Mouse (Mus musculus) spleen, postnatal 4 days (tissue): ENCODE results near the gene Col26a1.
"Not testable (repeated sequence)": the region's sequence is repeated elsewhere in the genome, so short reads cannot be mapped to it uniquely, and the experiment has no call there.

ENCODE experiments used
- DNase-seq, 2 experiments: peaks; one replicate each; pipeline ENCODE4 v3.0.0; 2022; ENCODE audit warnings: low spot score in 2 of 2

The Col26a1 gene

GRCm38 (mm10) chr5:136753176-136753575 is 129.8 kb downstream of the Col26a1 start:
- peak in 1 of 2 experiments; percentile 19 for DNase-seq

DNA sequence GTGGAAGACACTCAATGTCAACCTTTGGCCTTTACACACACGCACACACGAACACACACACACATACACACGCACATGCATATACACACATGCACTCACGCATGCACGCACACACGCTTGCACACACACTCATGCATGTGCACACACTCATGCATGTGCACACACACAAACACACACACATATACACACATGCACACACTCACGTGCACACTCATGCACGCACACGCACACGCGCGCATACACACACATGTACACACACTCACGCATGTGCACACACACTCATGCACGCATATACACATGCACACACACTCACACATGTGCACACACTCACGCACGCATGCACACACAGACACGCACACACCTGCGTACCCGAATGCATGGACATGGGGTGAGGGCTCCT is 130.9 kb downstream of the Col26a1 start:
- no peak for DNase-seq

GRCm38 (mm10) chr5:136746596-136746995 is 136.4 kb downstream of the Col26a1 start:
- no peak for DNase-seq

- no peak for DNase-seq
Observed at GRCm38 (mm10) chr5:136738918-136739317, 144.1 kb downstream of the Col26a1 start.

DNA sequence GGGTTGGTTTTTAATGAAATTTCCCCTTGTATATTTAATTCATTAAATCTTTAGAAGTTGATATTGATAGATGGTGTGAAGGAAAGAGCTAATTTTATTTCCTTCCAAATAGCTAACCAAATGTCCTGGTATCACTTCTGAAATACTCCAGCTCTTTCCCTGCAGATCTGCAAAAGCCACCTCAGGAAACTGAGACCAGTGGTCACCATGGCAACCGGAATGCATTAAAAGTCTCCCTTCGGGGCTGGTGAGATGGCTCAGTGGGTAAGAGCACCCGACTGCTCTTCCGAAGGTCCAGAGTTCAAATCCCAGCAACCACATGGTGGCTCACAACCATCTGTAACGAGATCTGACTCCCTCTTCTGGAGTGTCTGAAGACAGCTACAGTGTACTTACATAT is 156.7 kb downstream of the Col26a1 start:
- not testable (repeated sequence) for DNase-seq

- DNase-seq, result no peak
Observed at GRCm38 (mm10) chr5:136721596-136721995, 161.4 kb downstream of the Col26a1 start.

DNA sequence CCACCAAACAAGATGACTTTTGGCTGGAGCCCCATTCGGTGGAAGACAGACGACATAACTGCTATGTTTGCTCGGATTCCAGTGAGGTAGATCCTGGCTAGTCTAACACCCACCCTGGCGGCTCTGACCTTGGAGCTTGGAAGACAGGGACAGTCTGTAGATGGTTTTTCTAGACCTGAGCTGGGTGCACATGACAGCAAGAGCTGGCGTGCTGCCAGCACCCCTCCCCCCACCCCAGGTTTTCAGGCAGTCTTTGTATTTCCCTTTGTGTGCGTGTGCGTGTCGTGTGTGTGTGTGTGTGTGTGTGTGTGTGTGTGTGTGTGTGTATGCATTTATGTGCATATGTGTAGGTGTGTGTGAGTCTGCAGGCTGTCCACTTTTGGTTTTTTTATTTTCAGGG is 164.4 kb downstream of the Col26a1 start:
- no peak for DNase-seq

DNA sequence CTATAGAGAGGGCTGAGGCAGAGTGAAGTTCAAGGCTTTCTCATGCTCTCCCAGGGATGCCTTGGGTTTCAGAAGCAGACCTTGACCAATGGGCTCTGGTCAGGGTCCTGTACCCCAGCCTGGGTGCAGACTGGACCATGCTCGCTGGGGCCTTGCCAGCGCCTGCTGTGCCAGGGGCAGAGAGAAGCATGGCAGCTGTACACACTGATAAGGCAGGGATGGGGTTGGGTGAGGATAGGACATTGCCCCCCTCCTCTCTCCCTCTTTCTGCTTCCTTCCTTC is 165.5 kb downstream of the Col26a1 start:
- DNase-seq, result no peak

DNA sequence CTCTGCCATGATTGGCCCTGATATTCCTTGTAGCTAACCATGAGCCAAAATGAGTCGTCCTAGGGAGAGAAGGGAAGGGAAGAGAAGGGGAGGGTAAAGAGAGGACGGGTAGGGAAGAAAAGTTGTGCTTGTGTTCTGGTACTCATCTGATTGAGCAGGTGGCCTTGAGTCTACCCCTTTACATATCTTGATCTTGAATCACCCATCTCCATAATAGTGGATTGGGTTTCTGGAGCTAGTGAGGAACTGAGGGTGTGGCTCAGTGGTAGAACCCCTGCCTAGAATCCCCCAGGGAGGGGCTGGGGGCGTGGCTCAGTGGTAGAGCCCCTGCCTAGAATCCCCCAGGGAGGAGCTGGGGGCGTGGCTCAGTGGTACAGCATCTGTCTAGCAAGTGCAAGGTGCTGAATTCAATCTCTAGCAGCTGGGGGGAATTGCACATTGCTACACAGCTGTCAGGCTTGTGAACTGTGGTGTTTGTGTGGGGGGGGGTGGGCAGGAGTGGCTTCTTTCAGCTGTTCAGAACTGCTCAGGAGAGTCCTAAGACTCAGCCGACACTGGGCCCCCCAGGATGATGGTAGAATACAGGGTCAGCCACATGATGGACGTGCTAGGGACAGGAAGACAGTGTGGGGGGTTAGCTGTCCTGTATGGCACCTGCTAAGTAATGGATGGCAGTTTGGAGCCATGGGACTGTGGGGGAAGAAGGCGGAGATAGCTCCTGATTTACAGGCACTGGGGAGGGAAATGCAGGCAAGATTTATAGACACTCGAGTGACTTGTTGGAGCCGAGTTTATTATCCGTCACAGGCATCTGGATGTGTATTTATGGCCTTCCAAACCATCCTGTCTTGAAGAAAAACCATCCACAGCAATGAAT is 166.1 kb downstream of the Col26a1 start:
- DNase-seq, result no peak

GRCm38 (mm10) chr5:136714879-136715278 is 168.1 kb downstream of the Col26a1 start:
- DNase-seq, result peak; percentile 52 to 83

GRCm38 (mm10) chr5:136714232-136714875 is 168.7 kb downstream of the Col26a1 start:
- no peak for DNase-seq

DNA sequence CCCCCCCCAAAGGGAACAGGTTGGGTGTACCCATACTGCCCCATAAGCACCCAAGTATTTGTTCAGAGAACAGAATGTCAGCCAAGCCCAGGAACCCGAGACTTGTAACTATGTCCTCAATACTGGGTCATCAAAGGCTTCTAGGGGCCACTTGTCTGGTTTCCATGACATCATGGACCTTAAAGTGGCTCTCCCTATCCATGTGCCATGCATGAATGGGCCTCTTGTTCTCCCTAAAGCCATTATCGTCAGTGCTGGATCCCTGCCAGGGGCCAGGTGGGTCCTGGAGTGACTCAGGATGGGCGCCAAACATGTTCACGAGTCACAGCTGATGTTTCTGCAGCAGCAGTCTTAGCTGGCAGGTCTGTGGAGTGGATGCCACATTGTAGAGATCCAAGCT is 172.3 kb downstream of the Col26a1 start:
- DNase-seq, result no peak

DNA sequence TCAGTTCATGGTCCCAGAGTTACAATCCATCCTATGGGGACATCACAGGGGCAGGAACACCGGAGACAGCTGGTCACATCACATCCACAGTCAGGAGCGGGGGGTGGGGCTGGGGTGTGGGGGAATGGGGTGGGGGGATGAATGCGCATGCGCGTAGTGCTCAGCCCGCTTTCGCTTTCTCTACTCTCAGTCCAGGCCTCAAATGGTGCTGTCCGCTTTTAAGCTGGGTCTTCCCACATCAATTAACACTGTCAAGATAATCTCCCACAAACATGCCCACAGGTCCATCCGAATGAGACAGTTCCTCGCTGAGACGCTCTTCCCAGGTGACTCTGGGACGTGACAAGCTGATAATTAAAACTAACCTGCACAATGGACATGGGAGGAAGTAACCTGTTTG is 174.9 kb downstream of the Col26a1 start:
- no peak for DNase-seq

- peak; percentile 64 to 88 for DNase-seq
Observed at GRCm38 (mm10) chr5:136706803-136707202, 176.2 kb downstream of the Col26a1 start.

GRCm38 (mm10) chr5:136705532-136705931 is 177.5 kb downstream of the Col26a1 start:
- no peak for DNase-seq

DNA sequence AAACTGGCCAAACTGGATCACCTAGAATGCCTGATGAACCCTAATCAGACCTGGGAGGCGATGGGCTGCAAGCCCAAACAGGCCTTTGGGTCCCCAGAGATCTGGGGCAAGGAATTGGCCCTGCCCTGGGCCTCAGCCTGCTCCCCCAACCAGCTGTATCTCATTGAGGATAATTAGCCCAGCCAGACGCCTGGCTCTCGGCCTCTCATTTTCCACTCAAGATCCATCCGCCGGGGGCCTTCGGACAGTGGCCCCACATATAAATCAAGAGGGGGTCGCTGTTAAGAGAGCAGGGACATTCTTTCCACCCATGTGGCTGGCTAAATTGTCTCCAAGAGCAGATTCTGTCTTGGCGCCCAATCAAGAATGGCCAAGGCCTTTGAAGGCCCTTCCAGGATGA is 178.9 kb downstream of the Col26a1 start:
- no peak for DNase-seq

- DNase-seq, result peak; percentile 64 to 92
Observed at GRCm38 (mm10) chr5:136703751-136704150, 179.3 kb downstream of the Col26a1 start.

DNA sequence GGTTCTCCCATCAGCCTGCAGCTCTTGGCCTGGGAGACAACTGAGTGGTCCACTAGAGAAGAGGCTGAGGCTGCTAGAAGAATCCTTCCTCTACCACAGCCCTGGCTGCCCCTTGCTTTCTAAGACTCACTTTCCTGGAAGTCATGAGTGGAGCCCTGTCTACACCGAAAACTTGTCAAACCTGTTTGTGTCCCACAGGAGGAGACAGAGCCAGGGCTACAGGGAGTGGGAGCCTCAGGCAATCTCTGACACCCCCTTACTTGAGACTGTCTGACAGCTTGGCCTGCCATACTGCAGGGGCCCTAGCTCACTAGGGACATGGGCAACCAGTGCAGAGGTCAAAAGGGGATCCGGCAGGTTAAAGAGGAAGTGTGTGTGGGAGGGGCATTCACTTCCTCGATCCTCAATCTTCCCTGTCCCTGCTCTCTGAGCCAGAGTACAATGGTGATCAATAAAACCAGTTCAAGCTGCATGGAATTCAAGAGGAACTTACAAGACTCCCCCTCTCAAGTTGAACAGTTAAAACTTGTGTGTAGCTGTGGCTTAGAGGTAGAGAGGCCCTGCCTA is 180.8 kb downstream of the Col26a1 start:
- no peak for DNase-seq

- no peak for DNase-seq
Observed at GRCm38 (mm10) chr5:136697618-136698017, 185.4 kb downstream of the Col26a1 start.

DNA sequence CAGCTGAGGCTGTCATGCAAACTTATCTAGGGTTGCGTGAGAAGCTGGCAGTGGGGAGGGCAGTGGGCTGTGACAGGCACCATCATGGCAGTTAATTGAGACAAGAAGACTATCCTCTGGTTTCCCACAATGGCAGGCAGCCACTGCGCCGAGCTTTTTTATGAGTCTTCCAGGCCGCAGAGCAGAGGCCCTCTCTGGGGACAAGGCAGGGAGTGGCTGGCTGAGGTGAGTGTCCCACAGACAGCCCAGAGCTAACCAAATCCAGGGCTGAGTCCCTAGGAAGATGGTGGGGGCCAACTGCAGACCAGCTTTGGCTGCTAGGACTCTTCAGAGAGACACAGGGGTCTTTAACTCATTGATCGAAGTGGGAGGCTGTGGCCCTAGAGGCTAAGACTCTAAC is 186.5 kb downstream of the Col26a1 start:
- DNase-seq, result no peak

GRCm38 (mm10) chr5:136694976-136695375 is 188.0 kb downstream of the Col26a1 start:
- DNase-seq, result no peak

DNA sequence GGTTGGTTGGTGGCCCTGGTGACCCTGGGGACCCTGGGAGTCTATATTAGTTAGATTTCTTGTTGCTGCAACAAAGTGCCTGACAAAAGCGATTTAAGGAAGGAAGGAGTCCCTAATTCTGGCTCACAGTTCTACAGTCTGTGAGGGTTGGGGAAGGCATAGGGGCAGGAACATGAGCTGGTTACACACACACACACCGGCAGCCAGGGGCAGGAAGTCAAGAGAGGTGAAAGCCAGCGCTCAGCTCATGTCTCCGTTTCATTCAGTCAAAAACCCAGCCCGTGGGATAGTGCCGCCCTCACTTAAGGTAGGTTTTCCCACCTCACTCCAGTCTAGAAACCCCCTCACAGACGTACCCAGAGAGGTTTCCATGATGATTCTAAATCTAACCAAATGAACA is 189.6 kb downstream of the Col26a1 start:
- no peak for DNase-seq

DNA sequence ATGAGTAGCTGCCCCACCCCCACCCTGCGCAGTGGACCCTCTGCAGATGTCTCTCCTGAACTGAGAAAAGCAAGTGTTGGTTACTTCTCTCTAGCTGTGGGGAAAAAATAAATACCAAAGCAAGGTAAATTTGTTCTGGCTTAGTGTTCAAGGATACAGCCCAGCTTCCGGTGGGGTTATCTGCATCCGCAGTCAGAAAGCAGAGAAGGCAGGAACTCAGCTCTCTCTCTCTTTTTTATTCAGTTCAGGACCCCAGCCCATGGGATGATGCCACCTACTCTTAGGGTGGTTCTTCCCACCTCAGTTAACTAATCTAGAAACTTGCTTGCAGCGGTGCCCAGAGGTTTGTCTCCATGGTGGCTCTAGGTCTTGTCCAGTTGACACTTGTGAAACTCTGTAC is 190.2 kb downstream of the Col26a1 start, which contains the start of gene Myl10:
Gene Myl10, plus strand, starts transcription at position 363 of the 400 bp plus-strand sequence.
- DNase-seq, result no peak
